Mouse (Mus musculus) heart, postnatal 0 days (tissue): Measurements from ENCODE around the gene Stk17b. TPM values are rescaled to one million over a fixed set of nuclear protein-coding genes. Genes with fewer than 3 reads are reported as not detected.

Experiments used
- ATAC-seq: fragments of 200-750 bp; cut with Nextera tagmentation; 2 replicates; pipeline ENCODE4 v1.8.0; 2017; ENCODE audit warnings: low read depth, moderate number of reproducible peaks, moderate library complexity; ENCODE audit not compliant: insufficient read depth
- DNase-seq: peaks from one replicate; pipeline ENCODE4 v3.0.0-alpha.2; 2016; ENCODE audit warnings: low spot score
- H3K27ac ChIP-seq: fragments of 300-500 bp; sonication (generic); 2 replicates; pipeline ENCODE4 v1.5.1; 2014; ENCODE audit warnings: low read depth, mild to moderate bottlenecking
- H3K27me3 ChIP-seq: fragments of 300-500 bp; sonication (generic); 2 replicates; pipeline ENCODE4 v1.6.1; 2014; ENCODE audit warnings: low read length, mixed read lengths; ENCODE audit not compliant: control insufficient read depth, insufficient read depth
- H3K36me3 ChIP-seq: fragments of 300-500 bp; sonication (generic); replicated peaks from 2 replicates; pipeline ENCODE4 v1.6.1; 2014; ENCODE audit warnings: low read length, mixed read lengths; ENCODE audit not compliant: control insufficient read depth, insufficient read depth
- H3K4me1 ChIP-seq: fragments of 300-500 bp; sonication (generic); 2 replicates; pipeline ENCODE4 v1.6.1; 2014; ENCODE audit warnings: antibody characterized with exemption; ENCODE audit not compliant: control insufficient read depth, insufficient read depth
- H3K4me2 ChIP-seq: fragments of 300-500 bp; sonication (generic); 2 replicates; pipeline ENCODE4 v1.6.1; 2014; ENCODE audit warnings: low read depth, mild to moderate bottlenecking, low read length, moderate library complexity
- H3K4me3 ChIP-seq: fragments of 300-500 bp; sonication (generic); 2 replicates; pipeline ENCODE4 v1.5.1; 2014; ENCODE audit warnings: low read depth, low read length
- H3K9ac ChIP-seq: fragments of 300-500 bp; sonication (generic); replicated peaks from 2 replicates; pipeline ENCODE4 v1.6.1; 2014; ENCODE audit warnings: low read depth, low read length, mixed read lengths
- H3K9me3 ChIP-seq: fragments of 300-500 bp; sonication (generic); replicated peaks from 2 replicates; pipeline ENCODE4 v1.6.1; 2016; ENCODE audit warnings: low read length; ENCODE audit not compliant: control insufficient read depth
- CTCF ChIP-seq: IDR thresholded peaks from 2 replicates; pipeline ENCODE4 v1.5.1; 2016; ENCODE audit warnings: antibody characterized with exemption, control low read depth, low read depth
- EP300 ChIP-seq: IDR thresholded peaks from 2 replicates; pipeline ENCODE4 v1.6.1; 2016; ENCODE audit warnings: antibody characterized with exemption, low read depth
- WGBS: fragments of 180-500 bp; shearing (Covaris S2); extraction: QIAGEN DNeasy Blood & Tissue Kit; methylation state at CpG from one replicate; pipeline ENCODE4 v1.1.7; 2014; 5-methylcytosine and 5-hydroxymethylcytosine counted together
- polyA plus RNA-seq: library from polyadenylated mRNA; unstranded; fragments of >200 nt; fragmentation: Nextera tagmentation; extraction: Ambion mirVana; gene quantifications from 2 replicates; pipeline ENCODE4 v1.2.1, GENCODE M21; 2015
- total RNA-seq: library from RNA; depleted of rRNA; stranded (reverse); fragments of >200 nt; gene quantifications from 2 replicates; pipeline ENCODE4 v1.2.3, GENCODE M21; 2014; ENCODE audit warnings: low replicate concordance

The Stk17b gene
- total and polyA plus RNA-seq, 2 experiments from 2014 or later: 10.2 to 21.4 TPM

GRCm38 (mm10) chr1:53811919-53812318 is 26.9 kb upstream of the Stk17b start:
- no peak for ATAC-seq
- no peak overlapping the region for H3K4me3 ChIP-seq
- H3K9me3 ChIP-seq: no peaks in the 10 kb centered on the region
- no peaks in the 10 kb centered on the region for H3K27me3 ChIP-seq
- WGBS: 86% methylated on average over 4 of the region's 4 CpGs
- H3K9ac ChIP-seq: no peak overlapping the region
- TF ChIP-seq CTCF: no peak
- no peak for TF ChIP-seq EP300
- no peak for DNase-seq
- H3K36me3 ChIP-seq: peaks cover 10% of the 10 kb centered on the region; the same call in 1 of the 2 replicates
- H3K4me2 ChIP-seq: no peak overlapping the region
- no peak overlapping the region for H3K27ac ChIP-seq
- H3K4me1 ChIP-seq: no peaks in the 10 kb centered on the region

GRCm38 (mm10) chr1:53808229-53808628 is 23.2 kb upstream of the Stk17b start:
- Histone ChIP-seq H3K27ac (no peak overlapping the region), H3K9me3 (no peaks in the 10 kb centered on the region), H3K36me3 (peaks cover 10% of the 10 kb centered on the region; the same call in 1 of the 2 replicates), H3K9ac (no peak overlapping the region), H3K4me2 (no peak overlapping the region), H3K4me1 (no peaks in the 10 kb centered on the region), H3K27me3 (no peaks in the 10 kb centered on the region), H3K4me3 (no peak overlapping the region)
- WGBS: 72% methylated on average over 2 of the region's 2 CpGs
- TF ChIP-seq CTCF: no peak
- no peak for TF ChIP-seq EP300
- ATAC-seq (no peak), DNase-seq (no peak)

- Histone ChIP-seq H3K4me3 (no peak overlapping the region), H3K27me3 (no peaks in the 10 kb centered on the region), H3K9ac (no peak overlapping the region), H3K4me2 (no peak overlapping the region), H3K4me1 (0 out of 2 replicates have a peak, but pooled peaks cover 11% of the 10 kb centered on the region), H3K27ac (no peak overlapping the region), H3K9me3 (no peaks in the 10 kb centered on the region), H3K36me3 (no peaks in the 10 kb centered on the region)
- DNase-seq (no peak), ATAC-seq (no peak)
- TF ChIP-seq CTCF (no peak), EP300 (no peak)
- 53% methylated on average over 3 of the region's 3 CpGs for WGBS
Measured at GRCm38 (mm10) chr1:53797811-53798210, 12.8 kb upstream of the Stk17b start.

DNA sequence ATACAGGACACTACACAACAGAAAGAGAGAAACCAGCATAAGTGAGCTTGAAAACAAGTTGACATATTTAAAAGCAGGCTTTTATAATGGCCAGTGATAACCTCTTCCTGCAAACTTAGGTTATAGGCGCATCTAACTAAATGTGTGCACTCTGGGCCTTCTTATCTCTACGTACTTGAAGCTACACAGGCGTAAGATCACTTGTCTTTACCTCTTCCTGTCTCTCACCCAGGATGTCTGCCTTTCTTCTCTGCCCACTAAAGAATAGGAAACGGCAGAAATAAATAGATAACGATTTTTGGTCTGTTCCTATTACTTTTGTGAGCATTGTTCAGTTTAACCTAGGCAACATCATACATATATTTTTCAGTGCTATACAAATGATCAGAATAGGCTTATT is 12.1 kb upstream of the Stk17b start:
- H3K9ac ChIP-seq: no peak overlapping the region
- H3K27ac ChIP-seq: no peak overlapping the region
- 0 out of 2 replicates have a peak, but pooled peaks cover 11% of the 10 kb centered on the region for H3K4me1 ChIP-seq
- no peaks in the 10 kb centered on the region for H3K27me3 ChIP-seq
- ATAC-seq (no peak), DNase-seq (no peak)
- WGBS: 34% methylated on average over 5 of the region's 5 CpGs
- no peaks in the 10 kb centered on the region for H3K36me3 ChIP-seq
- no peaks in the 10 kb centered on the region for H3K9me3 ChIP-seq
- H3K4me3 ChIP-seq: no peak overlapping the region
- no peak overlapping the region for H3K4me2 ChIP-seq
- TF ChIP-seq CTCF (no peak), EP300 (no peak)

DNA sequence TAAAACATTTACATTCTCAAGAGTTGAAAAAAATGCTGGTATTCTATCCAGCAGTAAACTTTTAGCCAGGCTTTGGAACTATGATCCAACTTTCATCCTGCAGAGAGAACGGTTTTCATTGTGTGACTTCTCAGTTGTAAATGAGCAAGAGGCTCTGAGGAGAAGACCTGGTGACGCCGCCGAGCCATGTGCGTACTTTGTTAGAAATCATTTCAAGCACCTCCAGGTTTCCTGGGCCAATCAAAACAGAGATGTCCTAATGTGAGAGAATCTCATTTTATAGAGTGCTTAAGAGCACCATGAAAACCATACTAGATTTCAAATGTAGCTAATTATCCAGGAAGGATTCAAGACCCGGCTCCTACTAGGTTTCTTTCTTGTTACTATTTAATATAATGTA is 11.2 kb upstream of the Stk17b start:
- WGBS: 92% methylated on average over 6 of the region's 6 CpGs
- H3K27ac ChIP-seq: no peak overlapping the region
- no peaks in the 10 kb centered on the region for H3K36me3 ChIP-seq
- TF ChIP-seq EP300: no peak
- no peak for TF ChIP-seq CTCF
- no peak overlapping the region for H3K4me3 ChIP-seq
- 0 out of 2 replicates have a peak, but pooled peaks cover 11% of the 10 kb centered on the region for H3K4me1 ChIP-seq
- H3K27me3 ChIP-seq: no peaks in the 10 kb centered on the region
- DNase-seq: no peak
- no peak overlapping the region for H3K9ac ChIP-seq
- no peak for ATAC-seq
- H3K4me2 ChIP-seq: no peak overlapping the region
- no peaks in the 10 kb centered on the region for H3K9me3 ChIP-seq

GRCm38 (mm10) chr1:53795591-53795990 is 10.6 kb upstream of the Stk17b start:
- Histone ChIP-seq H3K27me3 (no peaks in the 10 kb centered on the region), H3K36me3 (no peaks in the 10 kb centered on the region), H3K4me1 (0 out of 2 replicates have a peak, but pooled peaks cover 11% of the 10 kb centered on the region), H3K9me3 (no peaks in the 10 kb centered on the region), H3K9ac (no peak overlapping the region), H3K4me2 (no peak overlapping the region), H3K27ac (no peak overlapping the region), H3K4me3 (no peak overlapping the region)
- ATAC-seq (no peak), DNase-seq (no peak)
- TF ChIP-seq CTCF (no peak), EP300 (no peak)
- 74% methylated on average over 4 of the region's 4 CpGs for WGBS
